Mouse (Mus musculus): ENCODE results near the gene Tfdp2. TPM values are rescaled to one million over a fixed set of nuclear protein-coding genes. Genes with fewer than 3 reads are reported as not detected.
"Not testable (repeated sequence)": the region's sequence is repeated elsewhere in the genome, so short reads cannot be mapped to it uniquely, and the experiment has no call there.

Gene Tfdp2
- total RNA-seq, 2 experiments from 2014 or later: 40.3 to 42.8 TPM

GRCm38 (mm10) chr9:96299324-96300008 lies 103.4 kb downstream of the Tfdp2 start:
- no peak for DNase-seq (ENCODE audit: low spot score)

GRCm38 (mm10) chr9:96308816-96309215 lies 112.7 kb downstream of the Tfdp2 start:
- no peak for DNase-seq (ENCODE audit: low spot score)

GRCm38 (mm10) chr9:96312074-96312473 lies 116.0 kb downstream of the Tfdp2 start:
- DNase-seq (ENCODE audit: low spot score): no peak

GRCm38 (mm10) chr9:96319333-96319732 lies 123.3 kb downstream of the Tfdp2 start:
- DNase-seq (ENCODE audit: low spot score): no peak

GRCm38 (mm10) chr9:96320551-96320980 lies 124.5 kb downstream of the Tfdp2 start:
- DNase-seq (ENCODE audit: low spot score): no peak

- no peak for DNase-seq (ENCODE audit: low spot score)
These were observed 126.5 kb downstream of the Tfdp2 start for GRCm38 (mm10) chr9:96322411-96323152.

GRCm38 (mm10) chr9:96324502-96324901 lies 128.4 kb downstream of the Tfdp2 start:
- no peak for DNase-seq (ENCODE audit: low spot score)

GRCm38 (mm10) chr9:96326496-96326923 lies 130.4 kb downstream of the Tfdp2 start:
- peak; percentile 10 for DNase-seq (ENCODE audit: low spot score)

GRCm38 (mm10) chr9:96328226-96328625 lies 132.2 kb downstream of the Tfdp2 start:
- no peak for DNase-seq (ENCODE audit: low spot score)

- no peak for DNase-seq (ENCODE audit: low spot score)
These were observed 135.1 kb downstream of the Tfdp2 start for GRCm38 (mm10) chr9:96331146-96331545.

GRCm38 (mm10) chr9:96345750-96346149 lies 149.7 kb downstream of the Tfdp2 start:
- no peak for DNase-seq (ENCODE audit: low spot score)

GRCm38 (mm10) chr9:96348885-96349284 lies 152.8 kb downstream of the Tfdp2 start:
- no peak for DNase-seq (ENCODE audit: low spot score)

GRCm38 (mm10) chr9:96350010-96350409 lies 153.9 kb downstream of the Tfdp2 start:
- peak; percentile 82 for DNase-seq (ENCODE audit: low spot score)

GRCm38 (mm10) chr9:96350476-96350875 lies 154.4 kb downstream of the Tfdp2 start:
- no peak for DNase-seq (ENCODE audit: low spot score)

- DNase-seq (ENCODE audit: low spot score): not testable (repeated sequence)
These were observed 155.7 kb downstream of the Tfdp2 start for GRCm38 (mm10) chr9:96351771-96352170.

GRCm38 (mm10) chr9:96353121-96353769 lies 157.2 kb downstream of the Tfdp2 start:
- no peak for DNase-seq (ENCODE audit: low spot score)

GRCm38 (mm10) chr9:96353799-96354198 lies 157.7 kb downstream of the Tfdp2 start:
- DNase-seq (ENCODE audit: low spot score): no peak

GRCm38 (mm10) chr9:96360056-96360455 lies 164.0 kb downstream of the Tfdp2 start:
- no peak for DNase-seq (ENCODE audit: low spot score)

- peak; percentile 75 for DNase-seq (ENCODE audit: low spot score)
These were observed 167.6 kb downstream of the Tfdp2 start for GRCm38 (mm10) chr9:96363581-96364140.

- DNase-seq (ENCODE audit: low spot score): peak; percentile 99
These were observed 168.2 kb downstream of the Tfdp2 start, which contains the start of gene Atp1b3 for GRCm38 (mm10) chr9:96364141-96364838. Atp1b3 (minus strand) TSS chr9:96364442.

- no peak for DNase-seq (ENCODE audit: low spot score)
These were observed 169.3 kb downstream of the Tfdp2 start for GRCm38 (mm10) chr9:96365271-96365872.

All from gastrocnemius, adult 18-20 months (tissue).